Mouse (Mus musculus): ENCODE results near the gene Imp4. TPM values are rescaled to one million over a fixed set of nuclear protein-coding genes. Genes with fewer than 3 reads are reported as not detected.

Imp4 gene
- polyA plus RNA-seq, 1 experiment: 45.4 TPM

GRCm38 (mm10) chr1:34489852-34490541, 50.3 kb downstream of the Imp4 start:
- Histone ChIP-seq H3K4me1 (ENCODE audit: control insufficient read depth, insufficient read depth, insufficient read length, low read length) (0 out of 2 replicates have a peak, but pooled peaks cover 2% of the 10 kb centered on the region), H3K27me3 (ENCODE audit: control insufficient read depth, insufficient read depth, low read length) (no peaks in the 10 kb centered on the region), H3K36me3 (ENCODE audit: control insufficient read depth, insufficient read depth, low read length) (no peaks in the 10 kb centered on the region), H3K27ac (ENCODE audit: insufficient read depth, low read depth, low read length) (no peak overlapping the region), H3K4me3 (ENCODE audit: low read depth, low read length) (no peak overlapping the region)
- TF ChIP-seq CTCF (IDR thresholded peaks at IDR 0.05; ENCODE audit: extremely low read depth, insufficient read length, insufficient replicate concordance, low read depth, low read length): no peak
- TF ChIP-seq POLR2A (IDR thresholded peaks at IDR 0.05; ENCODE audit: low read depth, low read length): no peak
- 82% methylated on average over 6 of the region's 6 CpGs for WGBS

DNA sequence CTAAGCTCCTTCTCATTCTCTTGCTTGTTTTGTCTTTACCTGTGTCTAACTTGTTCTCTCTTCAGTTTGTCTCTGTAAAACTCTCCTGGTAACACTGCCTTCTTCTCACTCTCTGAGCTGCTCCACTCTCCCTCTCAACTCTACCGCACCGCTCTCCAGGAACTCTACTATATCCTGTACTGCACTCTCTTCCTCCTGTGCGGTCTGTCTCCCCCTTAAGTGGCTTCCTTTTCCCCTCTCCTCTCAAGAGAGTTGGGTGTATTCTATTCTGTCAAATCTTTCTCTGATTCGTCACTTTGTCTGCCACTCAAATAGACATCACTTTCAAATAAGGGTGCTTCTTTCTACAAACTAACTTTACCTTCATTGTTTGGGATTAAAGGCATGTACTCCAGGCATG, 51.8 kb downstream of the Imp4 start:
- no peak overlapping the region for H3K4me3 ChIP-seq (ENCODE audit: low read depth, low read length)
- 80% methylated on average over 4 of the region's 4 CpGs for WGBS
- H3K4me1 ChIP-seq (ENCODE audit: control insufficient read depth, insufficient read depth, insufficient read length, low read length): no peaks in the 10 kb centered on the region
- no peaks in the 10 kb centered on the region for H3K36me3 ChIP-seq (ENCODE audit: control insufficient read depth, insufficient read depth, low read length)
- TF ChIP-seq POLR2A (IDR thresholded peaks at IDR 0.05; ENCODE audit: low read depth, low read length): no peak
- TF ChIP-seq CTCF (IDR thresholded peaks at IDR 0.05; ENCODE audit: extremely low read depth, insufficient read length, insufficient replicate concordance, low read depth, low read length): no peak
- no peak overlapping the region for H3K27ac ChIP-seq (ENCODE audit: insufficient read depth, low read depth, low read length)
- H3K27me3 ChIP-seq (ENCODE audit: control insufficient read depth, insufficient read depth, low read length): no peaks in the 10 kb centered on the region

Other genes starting within 250 kb of the Imp4 start
- 12.5 and 12.6 TPM in 2 replicates for gene Ccdc115, start 179 bp upstream of the Imp4 start, polyA plus RNA-seq (2012; rRNA removed)
- 242 and 351 TPM in 2 replicates for gene Ptpn18, start 19.9 kb downstream of the Imp4 start, polyA plus RNA-seq (2012; rRNA removed)
- gene Prss39, start 58.6 kb downstream of the Imp4 start, polyA plus RNA-seq (2012; rRNA removed): not detected in 2 replicates
- gene Cfc1, start 95.8 kb downstream of the Imp4 start, polyA plus RNA-seq (2012; rRNA removed): not detected in 2 replicates
- not detected in 2 replicates for gene Prss40, start 121.1 kb downstream of the Imp4 start, polyA plus RNA-seq (2012; rRNA removed)
- gene Amer3, start 139.8 kb downstream of the Imp4 start, polyA plus RNA-seq (2012; rRNA removed): 0.10 TPM in 1 of 2 replicates, not detected in the other

Measured in small intestine, adult 2 months (tissue).